Mouse (Mus musculus): ENCODE data around the gene Ndufa13.

- no peak for TF ChIP-seq ZNF384 (IDR thresholded peaks at IDR 0.05; ENCODE audit: low read depth, low read length)
- TF ChIP-seq HCFC1 (IDR thresholded peaks at IDR 0.05; ENCODE audit: borderline replicate concordance, insufficient read depth, low read length): no peak
Measured at GRCm38 (mm10) chr8:69918506-69918905, 16.1 kb upstream of the Ndufa13 start.
